Mouse (Mus musculus) megakaryocyte, embryonic 14.5 days (primary cell): ENCODE results near the gene Sla2.

Source experiments
- FLI1 ChIP-seq: IDR thresholded peaks from 2 replicates; pipeline ENCODE4 v1.6.1; 2012; ENCODE audit warnings: low read length, inconsistent platforms, mixed read lengths
- GATA1 ChIP-seq: IDR thresholded peaks from 3 replicates; pipeline ENCODE4 v1.6.1; 2012; ENCODE audit warnings: mixed read lengths, low read length, inconsistent platforms, borderline replicate concordance

DNA sequence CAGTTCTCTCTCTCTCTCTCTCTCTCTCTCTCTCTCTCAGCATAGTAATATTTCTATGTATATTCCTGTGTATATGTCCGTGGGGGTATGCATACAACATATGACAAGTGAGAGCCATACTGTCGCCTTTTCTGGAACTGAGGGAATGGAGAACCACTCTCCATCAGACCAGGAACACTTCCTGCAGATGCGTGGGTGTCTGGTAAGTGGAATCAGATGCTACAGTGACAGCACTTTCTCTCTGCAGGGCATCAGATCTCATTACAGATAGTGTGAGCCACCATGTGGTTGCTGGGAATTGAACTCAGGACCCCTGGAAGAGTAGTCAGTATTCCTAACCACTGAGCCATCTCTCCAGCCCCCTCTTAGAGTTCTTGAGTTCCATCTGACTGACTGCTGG lies 1.5 kb upstream of the Sla2 start:
- no peak for TF ChIP-seq GATA1
- TF ChIP-seq FLI1 = no peak
